Mouse (Mus musculus) kidney, adult 2 months (tissue): Measurements from ENCODE around the gene Clmp. TPM values are rescaled to one million over a fixed set of nuclear protein-coding genes. Genes with fewer than 3 reads are reported as not detected.

ENCODE experiments used
- DNase-seq: peaks from one replicate; pipeline ENCODE4 v3.0.0; 2021
- H3K27ac ChIP-seq: fragments of 200-500 bp; 2 replicates; pipeline ENCODE4 v1.5.1; 2012; ENCODE audit warnings: low read depth, low read length, control low read depth, inconsistent platforms; ENCODE audit not compliant: insufficient read depth
- H3K27me3 ChIP-seq: fragments of 200-500 bp; replicated peaks from 2 replicates; pipeline ENCODE4 v1.6.1; 2012; ENCODE audit warnings: mild to moderate bottlenecking, moderate library complexity, low read length, inconsistent platforms; ENCODE audit not compliant: control insufficient read depth, insufficient read depth
- H3K36me3 ChIP-seq: fragments of 200-500 bp; 2 replicates; pipeline ENCODE4 v1.6.1; 2012; ENCODE audit warnings: mild to moderate bottlenecking, moderate library complexity, low read length, inconsistent platforms; ENCODE audit not compliant: control insufficient read depth, insufficient read depth
- H3K4me1 ChIP-seq: fragments of 200-500 bp; 2 replicates; pipeline ENCODE4 v1.6.1; 2011; ENCODE audit warnings: low read length; ENCODE audit not compliant: control insufficient read depth, insufficient read depth
- H3K4me3 ChIP-seq: fragments of 200-500 bp; 2 replicates; pipeline ENCODE4 v1.5.1; 2011; ENCODE audit warnings: mild to moderate bottlenecking, low read depth, low read length, control low read depth; ENCODE audit not compliant: insufficient read depth
- CTCF ChIP-seq: fragments of 200-500 bp; conservative IDR thresholded peaks from 2 replicates; pipeline ENCODE4 v1.5.1; 2011; ENCODE audit warnings: low read depth, mild to moderate bottlenecking, control low read depth, low read length, moderate library complexity, mixed read lengths; ENCODE audit not compliant: insufficient read depth, insufficient read length
- POLR2A ChIP-seq: fragments of 200-500 bp; IDR thresholded peaks from one replicate; pipeline ENCODE4 v1.6.1; 2011; ENCODE audit warnings: low read depth, low read length, control low read depth
- WGBS: fragments of 180-500 bp; shearing (Covaris S2); methylation state at CpG from one replicate; pipeline ENCODE4 v1.1.7; 2018; 5-methylcytosine and 5-hydroxymethylcytosine counted together
- polyA plus RNA-seq: library from polyadenylated mRNA; depleted of rRNA; stranded (reverse); fragments of >200 nt; gene quantifications from 2 replicates; pipeline ENCODE4 v1.2.3, GENCODE M21; 2012

Clmp gene
- polyA plus RNA-seq, 1 experiment = 4.5 TPM

DNA sequence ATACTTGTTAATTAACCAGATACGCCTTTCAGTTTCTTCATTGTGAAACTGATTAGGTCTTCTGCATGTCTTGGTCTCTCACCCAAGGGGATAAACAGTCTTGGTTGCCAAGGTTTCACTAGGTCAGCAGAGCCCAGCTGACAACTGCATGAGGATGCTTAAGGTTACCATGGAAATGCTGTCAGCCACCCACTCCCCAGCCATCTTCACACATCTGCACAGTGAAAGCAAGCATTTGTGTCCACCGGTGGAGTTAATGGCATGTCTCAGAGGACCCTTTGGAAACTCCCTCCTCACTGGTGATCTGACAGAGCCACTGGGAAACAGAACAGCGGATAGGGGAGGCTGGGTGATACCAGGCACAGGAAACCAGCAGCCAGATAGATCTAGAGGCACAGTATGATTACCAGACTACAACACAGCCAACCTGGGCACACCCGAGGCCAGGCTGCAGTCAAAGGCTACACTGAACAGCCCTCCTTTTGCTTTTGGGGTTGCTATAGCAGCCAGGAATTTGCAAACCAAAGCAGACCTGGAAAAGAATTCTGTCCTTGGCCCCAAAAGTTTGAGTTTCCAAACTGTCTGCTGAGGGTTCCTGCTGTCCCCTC lies 14.3 kb upstream of the Clmp start:
- H3K27me3 ChIP-seq = no peaks in the 10 kb centered on the region
- 48% methylated on average over 4 of the region's 4 CpGs for WGBS
- H3K36me3 ChIP-seq = no peaks in the 10 kb centered on the region
- no peak overlapping the region for H3K4me3 ChIP-seq
- DNase-seq = no peak
- TF ChIP-seq POLR2A = no peak
- no peak for TF ChIP-seq CTCF
- H3K4me1 ChIP-seq = no peaks in the 10 kb centered on the region
- no peak overlapping the region for H3K27ac ChIP-seq

DNA sequence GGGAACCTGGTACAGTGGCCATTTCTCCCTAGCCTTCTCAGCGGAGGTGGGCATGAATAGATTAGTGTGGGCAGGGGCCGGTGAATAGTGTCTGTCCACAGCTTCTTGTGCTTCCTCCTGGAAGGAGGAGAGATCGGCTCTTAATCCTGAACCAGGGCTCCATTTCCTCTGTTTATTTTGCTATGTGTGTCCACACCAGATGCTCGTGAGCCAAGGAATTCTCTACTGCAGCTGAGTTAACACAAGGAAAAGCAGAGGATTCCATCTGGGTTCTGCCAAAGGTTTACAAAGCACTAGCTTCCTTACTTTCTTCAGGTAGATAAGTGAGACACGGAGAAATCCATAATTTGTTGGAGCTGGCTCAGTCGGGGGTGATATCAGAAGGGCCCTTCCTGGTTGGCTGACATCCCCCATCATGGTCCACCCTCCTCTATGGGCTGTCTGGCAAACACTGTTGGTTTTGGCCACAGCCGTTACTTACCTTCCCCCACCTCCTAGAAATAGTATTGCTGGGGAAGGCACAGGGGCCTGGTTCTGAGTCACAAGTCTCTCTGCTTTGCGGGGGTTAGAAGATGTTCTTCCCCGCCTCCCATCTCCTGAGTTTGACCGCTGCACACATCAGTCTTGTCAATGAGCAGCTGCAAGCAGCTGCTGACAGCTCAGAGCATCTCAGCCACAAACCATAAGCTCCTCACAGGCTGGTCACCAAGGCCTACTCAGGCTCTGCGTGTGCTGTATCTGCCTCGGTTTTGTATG lies 10.4 kb upstream of the Clmp start:
- DNase-seq = peak; percentile 13
- H3K4me3 ChIP-seq = no peak overlapping the region
- TF ChIP-seq POLR2A (no peak), CTCF (no peak)
- no peak overlapping the region for H3K27ac ChIP-seq
- 65% methylated on average over 12 of the region's 12 CpGs for WGBS
- no peaks in the 10 kb centered on the region for H3K36me3 ChIP-seq
- H3K27me3 ChIP-seq = no peaks in the 10 kb centered on the region
- no peaks in the 10 kb centered on the region for H3K4me1 ChIP-seq

DNA sequence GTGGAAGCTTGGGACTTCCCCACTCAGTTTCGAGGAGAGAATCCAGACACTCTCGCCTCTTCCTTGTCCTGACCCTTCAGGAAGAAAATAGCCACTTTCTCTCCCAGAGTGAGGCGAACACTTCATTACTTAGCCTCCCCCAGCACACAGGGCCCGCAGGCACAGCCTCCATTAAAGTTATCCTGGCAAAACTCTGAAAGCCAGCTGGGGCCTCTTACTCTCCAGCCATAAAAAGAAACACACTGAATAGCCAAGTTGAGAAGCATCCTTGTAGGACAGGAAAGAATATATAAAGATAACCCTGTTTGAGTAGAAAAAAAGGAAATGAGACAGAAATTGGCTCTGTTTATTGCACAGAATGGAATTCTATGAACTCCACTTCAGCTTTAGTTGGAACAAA lies 7.1 kb upstream of the Clmp start:
- Histone ChIP-seq H3K4me3 (no peak overlapping the region), H3K36me3 (no peaks in the 10 kb centered on the region), H3K27ac (no peak overlapping the region), H3K27me3 (no peaks in the 10 kb centered on the region), H3K4me1 (no peaks in the 10 kb centered on the region)
- no peak for DNase-seq
- 78% methylated on average over 4 of the region's 4 CpGs for WGBS
- TF ChIP-seq POLR2A = no peak
- TF ChIP-seq CTCF = no peak

DNA sequence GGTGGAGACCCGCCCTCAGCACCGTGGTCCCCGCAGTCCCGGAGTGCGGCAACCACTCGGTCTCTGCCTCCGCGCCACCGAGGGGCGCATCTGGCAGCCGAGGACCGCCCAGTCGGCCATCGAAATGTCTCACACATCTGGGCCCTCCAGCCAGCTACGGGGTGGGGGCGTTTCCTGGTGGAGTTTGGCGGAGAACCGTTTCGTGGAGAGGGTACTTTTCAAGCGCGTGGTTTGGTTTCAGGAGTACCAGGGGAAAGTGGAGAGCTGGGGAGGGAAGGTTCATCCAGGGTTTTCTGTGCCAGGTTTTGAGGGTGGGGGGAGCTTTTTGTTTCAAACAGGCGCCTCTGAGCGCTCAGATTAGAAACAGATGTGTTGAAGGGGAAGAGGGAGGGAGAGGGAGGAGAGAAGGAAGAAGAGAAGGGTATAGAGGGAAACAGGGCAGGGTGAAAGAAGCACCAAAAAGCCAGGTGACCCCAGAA lies 698 bp downstream of the Clmp start:
- H3K27me3 ChIP-seq = peaks cover 2% of the 10 kb centered on the region; the same call in 1 of the 2 replicates
- H3K36me3 ChIP-seq = no peaks in the 10 kb centered on the region
- DNase-seq = no peak
- TF ChIP-seq POLR2A (no peak), CTCF (no peak)
- H3K4me3 ChIP-seq = peak overlapping the region; percentile 40
- H3K4me1 ChIP-seq = no peaks in the 10 kb centered on the region
- H3K27ac ChIP-seq = no peak overlapping the region
- 3% methylated on average over 23 of the region's 23 CpGs for WGBS

DNA sequence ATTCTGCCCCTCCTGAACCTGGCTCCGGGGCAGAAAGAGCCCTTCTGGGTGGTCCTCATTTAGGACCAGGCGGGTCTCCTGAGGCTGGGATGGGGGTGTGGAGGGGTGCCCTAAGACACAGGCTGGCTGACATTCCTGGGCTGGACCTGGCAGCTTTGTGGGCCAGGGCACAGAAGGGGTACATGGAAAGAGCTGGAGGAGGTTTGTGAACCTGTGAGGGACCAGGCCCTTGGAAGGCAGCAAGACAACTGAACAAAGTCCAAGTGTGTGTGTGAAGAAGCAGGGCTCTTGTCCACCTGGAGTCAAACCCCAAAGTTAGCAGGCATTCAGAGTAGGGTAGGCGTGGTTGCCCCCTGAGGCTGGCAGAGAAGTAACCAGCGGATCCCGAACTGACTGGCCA lies 1.3 kb downstream of the Clmp start:
- TF ChIP-seq POLR2A (no peak), CTCF (no peak)
- H3K4me1 ChIP-seq = no peaks in the 10 kb centered on the region
- peaks cover 2% of the 10 kb centered on the region; the same call in 1 of the 2 replicates for H3K27me3 ChIP-seq
- no peak overlapping the region for H3K27ac ChIP-seq
- 58% methylated on average over 5 of the region's 5 CpGs for WGBS
- no peak for DNase-seq
- no peak overlapping the region for H3K4me3 ChIP-seq
- H3K36me3 ChIP-seq = no peaks in the 10 kb centered on the region

DNA sequence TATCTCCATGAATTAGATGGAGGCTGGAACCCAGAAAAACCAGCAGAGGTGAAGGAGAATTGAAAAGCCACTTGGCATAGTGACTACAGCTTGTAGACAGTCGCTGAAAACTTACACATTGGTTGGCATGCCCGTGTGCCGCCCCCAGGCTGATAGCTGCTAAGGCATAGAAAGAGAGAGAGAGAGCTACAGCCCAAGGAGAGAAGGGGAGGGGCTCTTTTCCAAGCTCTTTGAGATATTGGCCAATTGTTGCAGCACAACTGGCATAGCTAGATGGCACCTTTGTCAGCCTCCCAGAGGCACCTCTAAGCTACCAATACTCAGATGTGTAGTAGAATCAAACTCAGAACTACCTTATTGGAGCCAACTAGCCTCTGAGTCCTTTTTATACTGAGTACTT lies 1.8 kb downstream of the Clmp start:
- no peaks in the 10 kb centered on the region for H3K4me1 ChIP-seq
- WGBS = 62% methylated on average over 3 of the region's 3 CpGs
- H3K36me3 ChIP-seq = no peaks in the 10 kb centered on the region
- H3K27me3 ChIP-seq = peaks cover 2% of the 10 kb centered on the region; the same call in 1 of the 2 replicates
- no peak overlapping the region for H3K4me3 ChIP-seq
- TF ChIP-seq CTCF = no peak
- TF ChIP-seq POLR2A = no peak
- H3K27ac ChIP-seq = no peak overlapping the region
- no peak for DNase-seq

DNA sequence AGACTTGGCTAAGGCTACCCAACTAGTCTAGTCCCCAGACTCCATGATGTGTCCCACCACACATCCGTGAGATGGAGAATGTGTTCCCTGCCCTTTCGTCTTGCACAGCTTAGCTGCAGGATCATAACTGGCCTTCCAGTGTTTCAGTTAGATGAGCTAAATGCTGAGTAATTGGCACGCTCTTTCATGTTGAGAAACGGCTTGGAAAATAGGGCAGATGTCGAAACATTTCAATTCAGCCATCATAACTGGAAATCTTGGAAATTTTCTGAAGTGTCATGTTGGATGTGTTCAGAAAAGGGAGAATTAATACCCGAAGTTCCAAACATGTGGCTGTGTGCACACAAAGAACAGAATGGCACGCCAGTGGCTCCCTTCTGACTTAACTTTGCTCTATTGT lies 4.7 kb downstream of the Clmp start:
- H3K4me3 ChIP-seq = no peak overlapping the region
- no peak overlapping the region for H3K27ac ChIP-seq
- 88% methylated on average over 7 of the region's 7 CpGs for WGBS
- DNase-seq = no peak
- TF ChIP-seq POLR2A (no peak), CTCF (no peak)
- no peaks in the 10 kb centered on the region for H3K36me3 ChIP-seq
- H3K27me3 ChIP-seq = peaks cover 2% of the 10 kb centered on the region; the same call in 1 of the 2 replicates
- no peaks in the 10 kb centered on the region for H3K4me1 ChIP-seq
